Mouse (Mus musculus) Patski (cell line): Measurements from ENCODE around the gene Klf7. TPM values are rescaled to one million over a fixed set of nuclear protein-coding genes. Genes with fewer than 3 reads are reported as not detected.

ENCODE experiments used
- ATAC-seq: fragments of 100-300 bp; one replicate; pipeline ENCODE4 v1.8.0; 2021
- CTCF ChIA-PET: fragments of 350-600 bp; sonication (Branson Sonifier 250); formaldehyde crosslinking; loops from one replicate; lab custom pipeline; 2022; ENCODE audit warnings: inconsistent platforms; lab: Charles Lee
- POLR2A ChIA-PET: fragments of 350-600 bp; sonication (Branson Sonifier 250); formaldehyde crosslinking; loops from one replicate; lab custom pipeline; 2022; ENCODE audit warnings: antibody characterized with exemption, inconsistent platforms; lab: Charles Lee
- DNase-seq: peaks from one replicate; pipeline ENCODE4 v3.0.0-alpha.2; 2011; ENCODE audit warnings: low read depth, low spot score
- H3K27me3 ChIP-seq: fragments of 371-371 bp; one replicate; pipeline ENCODE4 v1.5.1; 2021
- CTCF ChIP-seq: fragments of 100-300 bp; IDR thresholded peaks from one replicate; pipeline ENCODE4 v1.5.1; 2021
- in situ Hi-C: fragments of 300-500 bp; cut with MboI; formaldehyde crosslinking; loops from 3 replicates; pipeline ENCODE4 v1.11.1; 2018; ENCODE audit warnings: low pct_unique_long_range_greater_than_20kb, mixed read lengths
- polyA plus RNA-seq: library from polyadenylated mRNA; unstranded; gene quantifications from one replicate; pipeline ENCODE4 v1.2.3, GENCODE M21; 2021

The Klf7 gene
- polyA plus RNA-seq, 1 experiment from 2014 or later = 11.8 TPM

- in situ Hi-C loops = no loop called here
- ChIA-PET POLR2A (no interaction called here), CTCF (interaction anchor here (1.5 to 1.9 kb wide), 2 partner anchors 11 kb away, joined by 5 to 9 read pairs; no protein-coding TSS in a partner anchor)
- H3K27me3 ChIP-seq = no peaks in the 10 kb centered on the region
- TF ChIP-seq CTCF = no peak
- DNase-seq (no peak), ATAC-seq (no peak)
Observed at GRCm38 (mm10) chr1:63994248-63995136, 127.6 kb downstream of the Klf7 start.

- no peaks in the 10 kb centered on the region for H3K27me3 ChIP-seq
- POLR2A ChIA-PET = interaction anchor here (0.7 kb wide), 2 partner anchors 14 to 1163 kb away, joined by 3 to 5 read pairs; no protein-coding TSS in a partner anchor
- no peak for ATAC-seq
- in situ Hi-C loops = no loop called here
- DNase-seq = no peak
- no peak for TF ChIP-seq CTCF
- CTCF ChIA-PET = interaction anchor here (0.7 to 1.9 kb wide), 2 partner anchors 8 to 9 kb away, joined by 3 to 9 read pairs; no protein-coding TSS in a partner anchor
Observed at GRCm38 (mm10) chr1:63992506-63992905, 129.6 kb downstream of the Klf7 start.

GRCm38 (mm10) chr1:63990416-63990815 is 131.7 kb downstream of the Klf7 start:
- H3K27me3 ChIP-seq = no peaks in the 10 kb centered on the region
- TF ChIP-seq CTCF = no peak
- ATAC-seq = no peak
- DNase-seq = no peak
- ChIA-PET CTCF (no interaction called here), POLR2A (no interaction called here)
- in situ Hi-C loops = no loop called here

- ChIA-PET CTCF (no interaction called here), POLR2A (no interaction called here)
- in situ Hi-C loops = no loop called here
- DNase-seq (no peak), ATAC-seq (no peak)
- no peaks in the 10 kb centered on the region for H3K27me3 ChIP-seq
- TF ChIP-seq CTCF = no peak
Observed at GRCm38 (mm10) chr1:63980733-63981132, 141.3 kb downstream of the Klf7 start.
